Mouse (Mus musculus) layer of hippocampus, adult 2 months (tissue): ENCODE results near the gene Hes1. TPM values are rescaled to one million over a fixed set of nuclear protein-coding genes. Genes with fewer than 3 reads are reported as not detected.
A peak's percentile ranks its signal among the peaks of the same experiment; 100 is the strongest.

Experiments
- DNase-seq, 2 experiments: peaks; one replicate each; pipeline ENCODE4 v3.0.0; 2022; ENCODE audit warnings: low spot score in 2 of 2
- H3K27ac ChIP-seq: fragments of 200-600 bp; 2 replicates; pipeline ENCODE4 v1.8.1; 2022
- H3K4me3 ChIP-seq: fragments of 200-600 bp; 2 replicates; pipeline ENCODE4 v1.8.1; 2022; ENCODE audit warnings: mild to moderate bottlenecking
- CTCF ChIP-seq: fragments of 200-600 bp; conservative IDR thresholded peaks from 2 replicates; pipeline ENCODE4 v1.8.1; 2022; ENCODE audit warnings: antibody characterized with exemption, mild to moderate bottlenecking, moderate library complexity
- total RNA-seq, 2 experiments: library from RNA; stranded (reverse); gene quantifications; 2 replicates each; pipeline ENCODE4 v1.2.3; 2021

The Hes1 gene
- total RNA-seq, 2 experiments from 2014 or later, result 23.3 to 32.7 TPM

DNA sequence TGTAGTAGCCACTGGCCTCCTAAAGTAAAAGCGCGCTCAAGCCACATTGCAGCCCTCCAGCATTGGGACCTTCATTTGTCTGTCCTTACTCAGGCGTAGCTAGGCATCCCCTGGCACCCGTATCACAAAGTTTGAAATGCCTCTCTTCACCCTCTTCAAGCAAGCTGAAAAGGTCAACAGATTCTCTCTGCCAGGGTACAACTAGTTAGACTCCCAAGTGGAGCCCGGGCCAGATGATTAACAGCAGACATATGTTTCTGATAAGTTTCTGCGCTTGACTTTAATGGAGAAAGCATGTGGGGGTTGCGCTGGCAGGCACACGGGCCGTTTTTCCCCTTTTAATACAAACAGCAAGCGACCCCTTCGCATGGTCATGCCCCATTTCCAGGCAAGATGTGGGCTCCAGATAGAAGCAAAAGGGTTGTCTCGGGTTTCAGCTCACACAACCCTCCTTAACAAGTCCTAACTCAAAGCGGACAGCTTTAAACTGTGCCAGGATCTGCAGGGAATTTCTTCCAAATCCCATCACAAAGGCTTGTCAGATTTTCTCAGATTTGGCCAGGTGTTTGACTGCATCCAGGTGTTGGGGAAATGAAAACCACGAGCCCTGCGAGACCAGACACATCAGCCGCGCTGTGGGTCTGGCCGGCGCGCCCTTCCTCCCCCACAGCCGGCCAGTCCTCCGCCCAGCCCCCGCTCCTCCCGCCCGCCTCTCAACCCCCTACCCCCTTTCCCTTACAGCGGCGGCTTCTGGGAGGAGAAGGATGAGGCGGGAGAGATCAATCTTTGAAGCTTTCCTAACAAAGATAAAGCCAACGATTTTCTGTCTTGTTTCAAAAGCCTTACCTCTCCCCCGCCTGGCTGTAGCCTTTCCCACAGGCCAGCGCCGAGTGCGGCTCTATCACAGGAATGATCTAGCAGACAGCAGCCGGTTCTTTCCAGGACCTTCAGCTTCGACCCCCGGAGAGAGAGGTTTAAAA lies 4.1 kb downstream of the Hes1 start:
- Histone ChIP-seq H3K4me3 (peak overlapping the region; percentile 21; the same call in 1 of the 2 replicates), H3K27ac (peak overlapping the region; percentile 94)
- no peak for TF ChIP-seq CTCF
- no peak for DNase-seq

DNA sequence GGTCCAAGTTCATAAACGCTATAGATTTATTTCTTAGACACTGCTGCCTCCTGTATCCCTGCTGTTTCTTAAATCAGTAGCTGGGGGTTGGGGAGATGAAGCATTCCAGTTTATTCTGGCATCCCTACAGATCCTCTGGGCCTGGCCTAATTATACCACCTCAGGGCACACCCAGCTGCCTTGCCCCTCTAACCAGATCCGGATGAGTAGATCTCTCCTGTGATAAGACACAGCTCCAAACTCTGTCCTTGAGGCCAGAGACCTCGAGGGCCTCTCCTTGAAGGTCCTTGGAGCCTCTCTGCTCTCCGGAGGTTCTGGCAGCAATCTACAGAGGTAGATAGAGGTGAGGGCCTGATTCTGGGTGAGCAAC lies 5.4 kb downstream of the Hes1 start:
- Histone ChIP-seq H3K4me3 (peak overlapping the region; percentile 51), H3K27ac (peak overlapping the region; percentile 81)
- TF ChIP-seq CTCF, result no peak
- no peak for DNase-seq

DNA sequence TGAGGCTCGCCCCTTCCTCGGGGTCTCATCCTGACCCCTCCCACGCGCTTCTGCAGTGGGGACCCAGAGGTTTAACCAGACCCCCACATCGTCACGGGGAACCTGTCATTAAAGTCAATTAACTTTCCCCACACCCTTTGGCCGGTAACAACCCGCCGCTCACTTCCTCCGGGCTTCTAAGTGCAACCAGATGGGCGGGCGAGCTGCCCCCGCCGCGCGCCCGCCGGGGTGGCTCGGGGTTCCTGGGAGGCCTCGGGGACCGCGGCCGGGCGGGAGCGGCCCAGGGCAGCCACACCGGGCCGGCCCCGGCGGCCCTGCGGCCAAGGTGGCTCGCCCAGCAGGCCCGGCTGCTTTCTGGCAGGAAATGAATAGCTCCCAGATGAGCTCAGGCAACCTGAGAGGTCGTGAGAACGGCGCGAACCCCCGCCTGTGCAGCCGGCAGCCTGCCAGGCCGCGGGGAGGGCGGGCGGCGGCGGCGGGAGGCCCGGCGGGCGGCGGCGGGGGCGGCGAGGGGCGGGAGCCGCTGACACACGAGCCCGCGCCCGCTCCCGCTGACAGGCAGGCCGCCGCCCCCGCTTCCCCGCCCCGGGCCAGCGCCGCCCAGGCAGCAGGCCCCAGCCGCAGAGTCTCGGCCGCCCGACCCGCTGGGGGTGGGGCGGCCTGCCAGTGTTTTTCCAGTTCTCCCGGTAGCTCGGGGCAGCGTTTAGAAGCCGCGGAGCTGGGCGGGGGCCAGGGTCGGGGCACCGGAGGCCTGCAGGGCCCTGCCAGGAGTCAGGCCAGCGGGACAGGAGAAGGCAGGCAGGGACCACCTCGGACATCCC lies 6.0 kb downstream of the Hes1 start:
- H3K27ac ChIP-seq, result peak overlapping the region; percentile 81
- no peak for TF ChIP-seq CTCF
- peak; percentile 42 to 65 for DNase-seq
- H3K4me3 ChIP-seq, result peak overlapping the region; percentile 55

DNA sequence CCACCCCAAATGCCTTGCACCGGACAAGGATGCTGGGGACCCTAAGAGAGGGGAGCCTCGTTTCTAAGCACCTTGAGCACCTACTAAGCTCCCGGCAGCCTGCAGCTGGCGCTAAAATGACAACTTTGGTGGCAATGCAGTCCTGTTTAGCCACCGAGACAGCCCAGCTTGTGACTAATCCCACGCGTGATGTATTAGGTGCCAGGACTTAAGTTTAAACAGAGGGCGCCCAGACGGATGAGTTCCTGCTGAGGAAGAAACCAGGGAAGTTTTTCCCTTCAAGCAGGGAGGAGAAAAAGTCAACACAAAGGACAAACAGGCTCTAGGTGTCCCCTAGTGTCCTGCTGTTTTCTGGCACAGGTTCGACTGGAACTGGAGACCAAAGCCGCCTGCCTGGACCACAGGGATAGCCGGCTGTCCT lies 6.6 kb downstream of the Hes1 start:
- peak; percentile 36 for TF ChIP-seq CTCF
- peak overlapping the region; percentile 55 for H3K4me3 ChIP-seq
- peak; percentile 28 to 30 for DNase-seq
- peak overlapping the region; percentile 81 for H3K27ac ChIP-seq

DNA sequence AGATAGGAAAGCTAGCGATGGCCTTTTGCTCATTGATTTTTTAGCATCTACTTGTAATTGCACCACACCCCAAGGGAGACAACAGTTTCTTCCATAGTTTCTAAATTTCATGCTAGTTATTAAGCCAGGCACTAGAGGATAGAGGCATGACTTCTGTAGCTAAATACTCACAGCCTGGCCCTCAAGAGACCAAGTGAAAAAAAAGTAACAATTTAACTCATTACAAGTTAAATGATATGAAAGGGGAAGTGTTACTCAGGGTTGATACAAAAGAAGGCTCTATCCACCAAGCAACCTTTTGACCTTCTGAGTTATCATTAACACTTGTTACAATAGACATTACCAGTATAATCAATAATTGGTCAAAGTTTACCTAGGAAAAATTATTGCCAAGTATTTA lies 9.1 kb downstream of the Hes1 start:
- TF ChIP-seq CTCF, result no peak
- H3K4me3 ChIP-seq, result no peak overlapping the region
- H3K27ac ChIP-seq, result no peak overlapping the region
- DNase-seq, result no peak

DNA sequence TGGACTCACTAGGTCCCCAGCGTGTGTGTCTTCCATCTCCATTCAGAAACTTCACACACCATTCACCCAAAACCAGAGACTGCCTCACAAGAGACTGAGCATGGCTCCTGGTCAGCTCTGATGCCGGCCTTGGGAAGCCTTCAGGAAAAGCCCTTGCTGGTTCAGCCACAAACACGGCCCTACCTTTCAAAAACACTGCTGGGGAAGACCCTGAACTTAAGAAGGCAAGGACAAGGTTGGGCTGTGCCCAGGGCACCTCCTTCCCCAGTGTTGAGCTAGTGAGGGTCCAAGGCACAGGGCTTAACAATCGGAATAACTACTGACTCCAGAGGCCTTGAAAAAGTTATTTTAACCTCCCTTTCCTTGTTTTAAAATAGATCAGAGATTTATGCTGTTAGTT lies 17.3 kb downstream of the Hes1 start:
- H3K4me3 ChIP-seq, result no peak overlapping the region
- no peak overlapping the region for H3K27ac ChIP-seq
- DNase-seq, result no peak
- no peak for TF ChIP-seq CTCF

DNA sequence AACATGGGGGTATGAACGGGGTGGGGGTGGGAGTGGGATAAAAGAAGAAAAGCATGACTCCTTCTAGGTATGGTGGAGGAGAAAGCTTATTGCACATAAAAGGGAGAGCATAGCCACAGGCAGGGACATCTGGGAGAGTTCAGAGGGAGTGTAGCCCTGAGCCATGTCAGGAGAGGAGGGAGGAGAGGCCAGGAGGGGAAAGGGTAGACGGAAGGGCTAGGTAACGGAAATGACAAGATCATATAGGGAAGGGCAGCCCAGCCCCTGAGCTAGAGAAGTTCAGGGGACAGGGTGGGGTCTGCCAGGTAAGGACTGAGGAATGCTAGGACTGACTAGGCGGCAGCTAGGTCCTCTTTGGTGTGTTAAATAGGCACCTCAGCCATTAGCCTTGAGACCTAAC lies 17.8 kb downstream of the Hes1 start:
- H3K4me3 ChIP-seq, result no peak overlapping the region
- no peak overlapping the region for H3K27ac ChIP-seq
- TF ChIP-seq CTCF, result no peak
- no peak for DNase-seq

DNA sequence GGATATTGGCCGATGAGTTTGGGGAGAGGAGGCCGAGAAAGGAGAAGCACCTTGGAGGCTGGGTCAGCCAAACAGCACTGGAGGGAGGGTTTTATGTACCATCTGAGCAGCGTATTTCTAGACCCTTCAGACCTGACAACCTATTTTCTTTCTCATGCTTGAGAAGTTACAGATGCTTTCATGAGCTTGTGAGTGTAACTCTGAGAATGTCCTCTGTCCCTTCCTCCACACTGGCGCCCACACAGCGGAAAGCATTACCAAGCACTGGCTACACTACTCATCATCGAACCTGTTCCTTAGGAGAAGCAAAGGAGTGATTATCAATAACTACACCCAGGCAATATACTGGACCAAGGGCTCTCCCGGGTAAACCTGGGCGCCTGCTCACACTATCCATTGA lies 18.8 kb downstream of the Hes1 start:
- TF ChIP-seq CTCF, result no peak
- DNase-seq, result no peak
- no peak overlapping the region for H3K27ac ChIP-seq
- H3K4me3 ChIP-seq, result no peak overlapping the region

DNA sequence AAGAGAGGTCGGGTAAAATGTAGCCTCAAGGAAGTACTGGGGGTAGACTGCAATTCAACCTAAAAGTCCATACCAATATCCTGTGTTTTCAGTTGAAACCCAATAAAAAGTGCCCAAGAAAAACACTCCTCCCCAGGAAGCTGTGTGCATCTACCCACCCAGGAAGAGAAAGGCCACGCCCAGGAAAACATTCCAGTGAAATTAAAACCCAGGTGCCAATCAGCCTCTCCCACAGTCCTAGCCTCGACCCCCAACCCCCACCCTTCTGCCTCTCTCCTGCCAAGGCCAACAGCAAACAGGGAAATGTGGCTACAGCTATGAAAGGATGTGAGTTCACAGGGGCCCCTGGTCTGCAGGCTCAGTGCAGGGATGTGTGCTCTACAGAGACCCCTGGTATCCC lies 19.4 kb downstream of the Hes1 start:
- no peak overlapping the region for H3K27ac ChIP-seq
- no peak overlapping the region for H3K4me3 ChIP-seq
- DNase-seq, result no peak
- no peak for TF ChIP-seq CTCF

DNA sequence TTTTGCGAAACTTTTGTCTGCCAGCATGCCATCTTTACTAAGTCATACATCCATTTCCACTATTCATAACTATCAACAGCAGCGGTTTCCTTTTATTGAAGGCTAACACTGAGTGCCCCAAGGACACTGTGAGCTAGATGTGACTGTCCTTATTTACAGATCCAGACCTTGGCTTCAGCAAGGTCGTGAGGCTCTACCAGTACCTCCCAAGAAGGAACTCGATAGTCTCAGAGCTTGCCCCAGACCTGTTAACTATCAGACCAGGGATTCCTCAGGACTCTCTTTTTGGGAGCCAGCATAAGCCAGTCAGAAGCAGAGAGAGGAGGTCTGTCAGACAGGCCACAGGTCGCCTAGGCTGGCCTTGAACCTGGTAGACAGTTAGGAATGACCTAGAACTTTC lies 24.5 kb downstream of the Hes1 start:
- H3K27ac ChIP-seq, result no peak overlapping the region
- no peak overlapping the region for H3K4me3 ChIP-seq
- DNase-seq, result no peak
- TF ChIP-seq CTCF, result no peak

DNA sequence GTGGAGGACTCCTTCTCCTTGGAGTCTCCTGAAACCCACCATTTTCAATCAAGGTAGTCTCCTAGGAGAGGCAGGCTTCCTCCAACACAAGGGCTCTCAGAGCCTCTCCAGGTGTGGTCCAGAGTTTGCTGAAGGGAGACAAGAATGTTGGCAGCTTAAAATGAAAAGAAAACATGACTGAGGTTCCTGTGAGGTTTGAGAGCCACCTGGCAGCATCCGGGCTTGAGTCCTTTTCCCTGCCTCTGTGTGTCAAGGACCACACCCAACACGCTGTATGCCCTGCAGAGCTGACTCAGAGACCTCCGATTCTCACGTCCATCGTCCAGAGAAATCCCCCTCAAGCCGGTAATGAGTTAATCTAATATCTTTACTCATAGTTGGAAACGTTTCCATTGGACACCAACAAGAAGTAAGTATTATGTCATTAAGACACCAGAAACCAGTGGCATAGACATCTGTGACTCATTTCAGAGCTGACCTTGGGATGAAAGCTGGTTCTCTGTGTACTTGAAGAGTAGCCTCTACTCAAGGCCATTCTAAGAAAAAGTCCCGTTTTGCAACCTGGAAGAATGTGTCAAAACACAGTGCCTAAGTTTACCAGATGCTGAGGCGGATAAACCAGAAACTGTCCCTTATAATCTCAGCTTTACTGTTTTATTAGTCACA lies 26.1 kb downstream of the Hes1 start:
- Histone ChIP-seq H3K4me3 (no peak overlapping the region), H3K27ac (no peak overlapping the region)
- no peak for DNase-seq
- TF ChIP-seq CTCF, result no peak

DNA sequence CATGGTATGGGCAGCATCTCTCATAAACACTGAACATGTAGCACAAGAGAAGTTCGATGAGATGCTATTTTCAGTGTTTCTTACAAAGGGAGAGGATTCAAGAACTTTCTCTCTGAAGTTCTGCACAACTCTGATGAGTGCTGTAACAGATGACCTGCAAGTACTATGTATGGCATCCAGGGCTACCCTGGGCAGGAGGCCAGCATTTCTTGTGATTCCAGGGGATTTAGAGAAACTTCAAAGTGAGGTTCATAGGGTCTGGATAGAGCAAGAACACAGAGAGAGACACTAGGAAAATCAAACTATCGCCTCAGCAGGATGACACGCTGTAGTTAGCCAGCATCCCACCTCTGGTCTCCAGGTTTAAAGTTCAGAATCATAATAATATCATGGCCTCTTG lies 31.9 kb downstream of the Hes1 start:
- DNase-seq, result no peak
- no peak for TF ChIP-seq CTCF
- no peak overlapping the region for H3K27ac ChIP-seq
- no peak overlapping the region for H3K4me3 ChIP-seq

DNA sequence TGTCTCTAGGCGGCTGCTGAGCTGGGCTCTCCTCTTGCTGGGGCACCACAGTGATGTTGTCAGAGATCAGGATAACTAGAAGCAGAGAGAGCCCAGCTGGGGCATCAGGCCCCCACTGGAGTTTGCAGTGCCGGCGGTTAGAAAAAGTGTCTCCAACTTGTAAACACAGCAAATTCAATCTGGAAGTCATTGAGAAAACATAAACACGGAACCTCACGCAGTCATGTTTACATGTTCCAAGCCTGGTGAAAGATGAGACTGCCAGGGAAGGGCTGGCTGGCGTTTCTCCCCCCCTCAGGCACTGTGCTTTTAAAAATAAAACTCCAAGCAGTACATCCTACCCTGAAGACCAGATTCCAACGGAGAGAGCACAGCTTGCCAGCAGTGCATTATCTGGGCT lies 32.3 kb downstream of the Hes1 start:
- TF ChIP-seq CTCF, result no peak
- no peak for DNase-seq
- Histone ChIP-seq H3K27ac (no peak overlapping the region), H3K4me3 (no peak overlapping the region)
